17 mouse cellular contexts compared by ENCODE assay signal in the genomic region with DNA sequence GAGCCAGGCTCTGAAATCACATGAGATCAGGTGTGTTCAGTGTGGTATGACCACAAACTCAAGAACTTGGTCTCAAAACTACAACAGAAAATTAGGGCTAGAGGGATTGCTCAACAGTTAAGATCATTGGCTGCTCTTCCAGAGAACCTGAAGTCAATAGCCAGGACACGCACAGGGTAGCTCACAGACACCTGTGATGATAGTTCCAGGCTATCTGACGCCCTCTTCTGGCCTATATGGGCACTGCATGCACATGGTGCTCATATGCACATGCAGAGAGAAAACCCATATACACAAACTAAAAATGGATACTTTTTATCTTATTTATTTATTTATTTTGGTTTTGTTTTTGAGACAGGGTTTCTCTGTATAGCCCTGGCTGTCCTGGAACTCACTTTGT. TPM values are rescaled to one million over a fixed set of nuclear protein-coding genes. Genes with fewer than 3 reads are reported as not detected.
A peak's percentile ranks its signal among the peaks of the same experiment; 100 is the strongest.
DNase-seq lines count a peak whose midpoint lies in the region; ATAC-seq and TF ChIP-seq lines count a peak whose summit lies in the region.
"Had no signal": no experiment of that assay in that cellular context is flagged by ENCODE, and none has a peak within 500 bp of the region (broad histone marks: within the 10 kb centered on the region; RNA-seq: fewer than 3 reads in every experiment).

No protein-coding gene starts in this region.

- no peak overlapping the region for H3K27ac ChIP-seq in heart, postnatal 0 days (ENCODE audit: low read depth)
- H3K27ac ChIP-seq in cortical plate, adult 2 months (ENCODE audit: insufficient read depth, low read length), result no peak overlapping the region
- H3K27ac ChIP-seq: embryonic facial prominence, embryonic 13.5 days; forebrain, embryonic 10.5 days; limb, embryonic 12.5 days; midbrain, embryonic 12.5 days had no signal

- no peak overlapping the region for H3K9ac ChIP-seq in heart, postnatal 0 days (replicated peaks; ENCODE audit: low read depth, low read length)
- H3K9ac ChIP-seq: embryonic facial prominence, embryonic 13.5 days; limb, embryonic 12.5 days; midbrain, embryonic 12.5 days had no signal

- 38% methylated on average over 2 of the region's 2 CpGs for WGBS in heart, postnatal 0 days
- 45% methylated on average over 2 of the region's 2 CpGs for WGBS in lung, adult 2 months

- ATAC-seq in CD4-positive, CD25-positive, alpha-beta regulatory T cell, adult 4 months, result no peak
- no peak for ATAC-seq in heart, postnatal 0 days (ENCODE audit: insufficient read depth, low read depth)

- H3K4me1 ChIP-seq in heart, postnatal 0 days (ENCODE audit: control insufficient read depth, insufficient read depth), result no peaks in the 10 kb centered on the region
- no peaks in the 10 kb centered on the region for H3K4me1 ChIP-seq in lung, adult 2 months (ENCODE audit: control insufficient read depth, insufficient read depth, low read length)
- no peaks in the 10 kb centered on the region for H3K4me1 ChIP-seq in cortical plate, adult 2 months (ENCODE audit: control insufficient read depth, insufficient read depth, low read length)

- DNase-seq in CD4-positive, CD25-positive, alpha-beta regulatory T cell, adult 2 months (ENCODE audit: low read depth, low spot score), result peak; percentile 45
- no peak for DNase-seq in heart, postnatal 0 days (ENCODE audit: low spot score)
- no peak for DNase-seq in heart, adult 11 months
- no peak for DNase-seq in lung, adult 2 months
- DNase-seq in lung, postnatal 10 days, result no peak
- DNase-seq in frontal cortex, postnatal 10 days (ENCODE audit: low spot score in 2 of 2), result no peak
- DNase-seq: kidney, postnatal 36 days; lung, postnatal 36 days had no signal

- TF ChIP-seq POLR2A in lung, adult 2 months (IDR thresholded peaks at IDR 0.05; ENCODE audit: borderline replicate concordance, extremely low read depth, low read depth, low read length), result no peak
- no peak for TF ChIP-seq POLR2A in cortical plate, adult 2 months (IDR thresholded peaks at IDR 0.05; ENCODE audit: extremely low read depth, insufficient read depth, low read length)

- H3K4me3 ChIP-seq in heart, postnatal 0 days (ENCODE audit: low read depth, low read length), result no peak overlapping the region
- no peak overlapping the region for H3K4me3 ChIP-seq in lung, adult 2 months (replicated peaks; ENCODE audit: extremely low read depth, low read depth, low read length)
- no peak overlapping the region for H3K4me3 ChIP-seq in cortical plate, adult 2 months (ENCODE audit: insufficient read depth, low read length)
- H3K4me3 ChIP-seq: embryonic facial prominence, embryonic 13.5 days; forebrain, embryonic 10.5 days; limb, embryonic 12.5 days; midbrain, embryonic 12.5 days had no signal

- H3K27me3 ChIP-seq in heart, postnatal 0 days (ENCODE audit: control insufficient read depth, insufficient read depth, low read length), result no peaks in the 10 kb centered on the region
- H3K27me3 ChIP-seq: embryonic facial prominence, embryonic 13.5 days; limb, embryonic 12.5 days; midbrain, embryonic 12.5 days had no signal

- H3K9me3 ChIP-seq in heart, postnatal 0 days (replicated peaks; ENCODE audit: control insufficient read depth, low read length), result 0 out of 2 replicates have a peak, but pooled peaks cover 3% of the 10 kb centered on the region
- H3K9me3 ChIP-seq: embryonic facial prominence, embryonic 13.5 days; forebrain, embryonic 10.5 days; G1E; limb, embryonic 12.5 days; midbrain, embryonic 12.5 days had no signal

- no peaks in the 10 kb centered on the region for H3K36me3 ChIP-seq in heart, postnatal 0 days (replicated peaks; ENCODE audit: control insufficient read depth, insufficient read depth, low read length)
- H3K36me3 ChIP-seq: embryonic facial prominence, embryonic 13.5 days; forebrain, embryonic 10.5 days; G1E; limb, embryonic 12.5 days; midbrain, embryonic 12.5 days had no signal

- H3K4me2 ChIP-seq in heart, postnatal 0 days (ENCODE audit: low read depth, low read length), result no peak overlapping the region
- H3K4me2 ChIP-seq: embryonic facial prominence, embryonic 13.5 days; limb, embryonic 12.5 days; midbrain, embryonic 12.5 days had no signal

- peak; percentile 5; the same call in 1 of the 2 replicates for TF ChIP-seq CTCF in heart, postnatal 0 days (IDR thresholded peaks at IDR 0.05; ENCODE audit: low read depth)
- 0 out of 2 replicates have a peak, but pooled peaks have one; percentile 1 for TF ChIP-seq CTCF in lung, adult 2 months (IDR thresholded peaks at IDR 0.05; ENCODE audit: insufficient read depth, low read length)
- TF ChIP-seq CTCF in cortical plate, adult 2 months (IDR thresholded peaks at IDR 0.05; ENCODE audit: extremely low read depth, insufficient read depth, low read length), result 0 out of 2 replicates have a peak, but pooled peaks have one; percentile 13

- no peak for TF ChIP-seq EP300 in heart, postnatal 0 days (IDR thresholded peaks at IDR 0.05; ENCODE audit: low read depth)

RNA-seq across cellular contexts. Expression of gene Rps10, which starts 8.1 kb away (rescaled TPM):
- polyA plus RNA-seq in CD4-positive, CD25-positive, alpha-beta regulatory T cell, adult 4 months (2017; shearing (Covaris generic)), result 1,000 to 10,000 TPM; 1,603 to 1,674 TPM
- 1,352 and 1,440 TPM in 2 replicates for total RNA-seq in heart, postnatal 0 days (2014; rRNA removed; ENCODE audit: low replicate concordance)
- polyA plus RNA-seq in heart, postnatal 0 days (2015; fragmentation: Nextera tagmentation; extraction: Ambion mirVana), result 486 and 524 TPM in 2 replicates
- 803 and 904 TPM in 2 replicates for polyA plus RNA-seq in lung, adult 2 months (2012; rRNA removed)
- polyA plus RNA-seq in cortical plate, adult 2 months (2012; rRNA removed), result 525 and 561 TPM in 2 replicates

RNA-seq across cellular contexts. Expression of gene RPS10-NUDT3, which starts 9.6 kb away (rescaled TPM):
- polyA plus RNA-seq in CD4-positive, CD25-positive, alpha-beta regulatory T cell, adult 4 months (2017; shearing (Covaris generic)), result not detected
- not detected in 2 replicates for total RNA-seq in heart, postnatal 0 days (2014; rRNA removed; ENCODE audit: low replicate concordance)
- polyA plus RNA-seq in heart, postnatal 0 days (2015; fragmentation: Nextera tagmentation; extraction: Ambion mirVana), result not detected in 2 replicates
- polyA plus RNA-seq in lung, adult 2 months (2012; rRNA removed), result not detected in 2 replicates
- polyA plus RNA-seq in cortical plate, adult 2 months (2012; rRNA removed), result 0.15 and 0.47 TPM in 2 replicates
- total RNA-seq: adrenal gland, postnatal 4 days; G1E had no signal
- polyA plus RNA-seq: embryonic facial prominence, embryonic 13.5 days; forebrain, embryonic 10.5 days; G1E; limb, embryonic 12.5 days; midbrain, embryonic 12.5 days; thymus, postnatal 0 days had no signal

RNA-seq across cellular contexts. Expression of gene Pacsin1, which starts 10.7 kb away (rescaled TPM):
- 10 to 100 TPM; 36.5 to 37.2 TPM for polyA plus RNA-seq in CD4-positive, CD25-positive, alpha-beta regulatory T cell, adult 4 months (2017; shearing (Covaris generic))
- total RNA-seq in heart, postnatal 0 days (2014; rRNA removed; ENCODE audit: low replicate concordance), result not detected in 2 replicates
- 0.04 and 0.32 TPM in 2 replicates for polyA plus RNA-seq in heart, postnatal 0 days (2015; fragmentation: Nextera tagmentation; extraction: Ambion mirVana)
- polyA plus RNA-seq in lung, adult 2 months (2012; rRNA removed), result 0.65 and 1.0 TPM in 2 replicates
- 254 and 258 TPM in 2 replicates for polyA plus RNA-seq in cortical plate, adult 2 months (2012; rRNA removed)
- polyA plus RNA-seq: G1E had no signal

RNA-seq across cellular contexts. Expression of gene Nudt3, which starts 21.3 kb away (rescaled TPM):
- polyA plus RNA-seq in CD4-positive, CD25-positive, alpha-beta regulatory T cell, adult 4 months (2017; shearing (Covaris generic)), result 10 to 100 TPM; 14.5 to 27.5 TPM
- 159 and 184 TPM in 2 replicates for total RNA-seq in heart, postnatal 0 days (2014; rRNA removed; ENCODE audit: low replicate concordance)
- polyA plus RNA-seq in heart, postnatal 0 days (2015; fragmentation: Nextera tagmentation; extraction: Ambion mirVana), result 139 and 140 TPM in 2 replicates
- polyA plus RNA-seq in lung, adult 2 months (2012; rRNA removed), result 60.4 and 62.8 TPM in 2 replicates
- 371 and 398 TPM in 2 replicates for polyA plus RNA-seq in cortical plate, adult 2 months (2012; rRNA removed)

Comparison
In these comparisons a context has a peak if more than half of its experiments do, and no peak if none do; other contexts are left out.
1. RNA of gene Pacsin1, which starts 10.7 kb away (polyA plus RNA-seq): 254 to 258 TPM in cortical plate, adult 2 months and 36.5 to 37.2 TPM in CD4-positive, CD25-positive, alpha-beta regulatory T cell, adult 4 months; 0.65 to 1.0 TPM in lung, adult 2 months and 0.04 to 0.32 TPM in heart, postnatal 0 days; every median in the first group is over 10 times any median in the second.
2. Peak in every context shown above with its lines, with median percentiles within 50 percentile points of each other: CTCF ChIP-seq.